Mouse (Mus musculus): ENCODE results near the gene Sesn1. TPM values are rescaled to one million over a fixed set of nuclear protein-coding genes. Genes with fewer than 3 reads are reported as not detected.

Sesn1 gene
- polyA plus RNA-seq, 1 experiment from 2014 or later, result 55.3 TPM

GRCm38 (mm10) chr10:41826526-41827116, 16.9 kb downstream of the Sesn1 start:
- H3K27me3 ChIP-seq (replicated peaks; ENCODE audit: control insufficient read depth, insufficient read depth, low read length), result no peaks in the 10 kb centered on the region
- 90% methylated on average over 6 of the region's 6 CpGs for WGBS
- DNase-seq (ENCODE audit: low spot score), result no peak

GRCm38 (mm10) chr10:41827784-41828183, 18.0 kb downstream of the Sesn1 start:
- Histone ChIP-seq H3K4me1 (ENCODE audit: control insufficient read depth, insufficient read depth, low read length) (no peaks in the 10 kb centered on the region), H3K36me3 (ENCODE audit: control insufficient read depth, insufficient read depth, low read length) (no peaks in the 10 kb centered on the region), H3K27ac (ENCODE audit: low read depth, low read length) (no peak overlapping the region), H3K9ac (ENCODE audit: low read length) (no peak overlapping the region), H3K4me2 (ENCODE audit: low read length) (no peak overlapping the region), H3K9me3 (replicated peaks; ENCODE audit: control insufficient read depth, low read length) (no peaks in the 10 kb centered on the region), H3K27me3 (replicated peaks; ENCODE audit: control insufficient read depth, insufficient read depth, low read length) (no peaks in the 10 kb centered on the region), H3K4me3 (ENCODE audit: low read depth, low read length) (no peak overlapping the region)
- WGBS, result 87% methylated on average over 4 of the region's 4 CpGs
- no peak for DNase-seq (ENCODE audit: low spot score)
- no peak for ATAC-seq

More at GRCm38 (mm10) chr10:41826526-41827116, 16.9 kb downstream of the Sesn1 start:
- no peak overlapping the region for H3K9ac ChIP-seq (ENCODE audit: low read length)
- H3K4me3 ChIP-seq (ENCODE audit: low read depth, low read length), result no peak overlapping the region
- H3K27ac ChIP-seq (ENCODE audit: low read depth, low read length), result no peak overlapping the region
- no peak overlapping the region for H3K4me2 ChIP-seq (ENCODE audit: low read length)
- H3K4me1 ChIP-seq (ENCODE audit: control insufficient read depth, insufficient read depth, low read length), result no peaks in the 10 kb centered on the region
- no peaks in the 10 kb centered on the region for H3K36me3 ChIP-seq (ENCODE audit: control insufficient read depth, insufficient read depth, low read length)
- no peak for ATAC-seq
- no peaks in the 10 kb centered on the region for H3K9me3 ChIP-seq (replicated peaks; ENCODE audit: control insufficient read depth, low read length)

- no peak for DNase-seq (ENCODE audit: low spot score)
- Histone ChIP-seq H3K4me3 (ENCODE audit: low read depth, low read length) (no peak overlapping the region), H3K36me3 (ENCODE audit: control insufficient read depth, insufficient read depth, low read length) (no peaks in the 10 kb centered on the region), H3K4me2 (ENCODE audit: low read length) (no peak overlapping the region), H3K4me1 (ENCODE audit: control insufficient read depth, insufficient read depth, low read length) (no peaks in the 10 kb centered on the region), H3K9me3 (replicated peaks; ENCODE audit: control insufficient read depth, low read length) (no peaks in the 10 kb centered on the region), H3K27ac (ENCODE audit: low read depth, low read length) (no peak overlapping the region), H3K9ac (ENCODE audit: low read length) (no peak overlapping the region), H3K27me3 (replicated peaks; ENCODE audit: control insufficient read depth, insufficient read depth, low read length) (no peaks in the 10 kb centered on the region)
- ATAC-seq, result no peak
- 80% methylated on average over 5 of the region's 5 CpGs for WGBS
Observed at GRCm38 (mm10) chr10:41829191-41829590, 19.5 kb downstream of the Sesn1 start.

GRCm38 (mm10) chr10:41829980-41830379, 20.2 kb downstream of the Sesn1 start:
- 93% methylated on average over 2 of the region's 2 CpGs for WGBS
- Histone ChIP-seq H3K9ac (ENCODE audit: low read length) (no peak overlapping the region), H3K27ac (ENCODE audit: low read depth, low read length) (no peak overlapping the region), H3K4me3 (ENCODE audit: low read depth, low read length) (no peak overlapping the region), H3K9me3 (replicated peaks; ENCODE audit: control insufficient read depth, low read length) (no peaks in the 10 kb centered on the region), H3K4me2 (ENCODE audit: low read length) (no peak overlapping the region), H3K4me1 (ENCODE audit: control insufficient read depth, insufficient read depth, low read length) (no peaks in the 10 kb centered on the region), H3K27me3 (replicated peaks; ENCODE audit: control insufficient read depth, insufficient read depth, low read length) (no peaks in the 10 kb centered on the region), H3K36me3 (ENCODE audit: control insufficient read depth, insufficient read depth, low read length) (no peaks in the 10 kb centered on the region)
- ATAC-seq, result no peak
- no peak for DNase-seq (ENCODE audit: low spot score)

- no peaks in the 10 kb centered on the region for H3K27me3 ChIP-seq (replicated peaks; ENCODE audit: control insufficient read depth, insufficient read depth, low read length)
- no peaks in the 10 kb centered on the region for H3K4me1 ChIP-seq (ENCODE audit: control insufficient read depth, insufficient read depth, low read length)
- H3K9ac ChIP-seq (ENCODE audit: low read length), result no peak overlapping the region
- no peaks in the 10 kb centered on the region for H3K9me3 ChIP-seq (replicated peaks; ENCODE audit: control insufficient read depth, low read length)
- no peak overlapping the region for H3K4me3 ChIP-seq (ENCODE audit: low read depth, low read length)
- no peak overlapping the region for H3K27ac ChIP-seq (ENCODE audit: low read depth, low read length)
- no peak overlapping the region for H3K4me2 ChIP-seq (ENCODE audit: low read length)
- 72% methylated on average over 4 of the region's 4 CpGs for WGBS
- DNase-seq (ENCODE audit: low spot score) (no peak), ATAC-seq (0 out of 2 replicates have a peak, but pooled peaks have one; percentile 7)
- no peaks in the 10 kb centered on the region for H3K36me3 ChIP-seq (ENCODE audit: control insufficient read depth, insufficient read depth, low read length)
Observed at GRCm38 (mm10) chr10:41830445-41830844, 20.7 kb downstream of the Sesn1 start.

GRCm38 (mm10) chr10:41830851-41831522, 21.3 kb downstream of the Sesn1 start:
- peak; percentile 70 for ATAC-seq
- no peak overlapping the region for H3K9ac ChIP-seq (ENCODE audit: low read length)
- H3K9me3 ChIP-seq (replicated peaks; ENCODE audit: control insufficient read depth, low read length), result no peaks in the 10 kb centered on the region
- H3K4me3 ChIP-seq (ENCODE audit: low read depth, low read length), result no peak overlapping the region
- no peaks in the 10 kb centered on the region for H3K36me3 ChIP-seq (ENCODE audit: control insufficient read depth, insufficient read depth, low read length)
- H3K27ac ChIP-seq (ENCODE audit: low read depth, low read length), result no peak overlapping the region
- H3K4me1 ChIP-seq (ENCODE audit: control insufficient read depth, insufficient read depth, low read length), result no peaks in the 10 kb centered on the region
- no peak overlapping the region for H3K4me2 ChIP-seq (ENCODE audit: low read length)
- H3K27me3 ChIP-seq (replicated peaks; ENCODE audit: control insufficient read depth, insufficient read depth, low read length), result no peaks in the 10 kb centered on the region
- WGBS, result 50% methylated on average over 9 of the region's 9 CpGs
- DNase-seq (ENCODE audit: low spot score), result peak; percentile 90

- no peak for DNase-seq (ENCODE audit: low spot score)
- Histone ChIP-seq H3K36me3 (ENCODE audit: control insufficient read depth, insufficient read depth, low read length) (no peaks in the 10 kb centered on the region), H3K27me3 (replicated peaks; ENCODE audit: control insufficient read depth, insufficient read depth, low read length) (no peaks in the 10 kb centered on the region), H3K4me2 (ENCODE audit: low read length) (no peak overlapping the region), H3K9me3 (replicated peaks; ENCODE audit: control insufficient read depth, low read length) (no peaks in the 10 kb centered on the region), H3K27ac (ENCODE audit: low read depth, low read length) (no peak overlapping the region), H3K4me1 (ENCODE audit: control insufficient read depth, insufficient read depth, low read length) (no peaks in the 10 kb centered on the region), H3K9ac (ENCODE audit: low read length) (no peak overlapping the region), H3K4me3 (ENCODE audit: low read depth, low read length) (no peak overlapping the region)
- ATAC-seq, result no peak
- 85% methylated on average over 6 of the region's 6 CpGs for WGBS
Observed at GRCm38 (mm10) chr10:41832191-41832590, 22.5 kb downstream of the Sesn1 start.

- H3K4me1 ChIP-seq (ENCODE audit: control insufficient read depth, insufficient read depth, low read length), result no peaks in the 10 kb centered on the region
- no peak for DNase-seq (ENCODE audit: low spot score)
- no peak overlapping the region for H3K4me3 ChIP-seq (ENCODE audit: low read depth, low read length)
- no peak overlapping the region for H3K9ac ChIP-seq (ENCODE audit: low read length)
- H3K27me3 ChIP-seq (replicated peaks; ENCODE audit: control insufficient read depth, insufficient read depth, low read length), result no peaks in the 10 kb centered on the region
- no peak overlapping the region for H3K4me2 ChIP-seq (ENCODE audit: low read length)
- H3K9me3 ChIP-seq (replicated peaks; ENCODE audit: control insufficient read depth, low read length), result no peaks in the 10 kb centered on the region
- WGBS, result 91% methylated on average over 2 of the region's 2 CpGs
- H3K36me3 ChIP-seq (ENCODE audit: control insufficient read depth, insufficient read depth, low read length), result no peaks in the 10 kb centered on the region
- ATAC-seq, result no peak
- H3K27ac ChIP-seq (ENCODE audit: low read depth, low read length), result no peak overlapping the region
Observed at GRCm38 (mm10) chr10:41834131-41834530, 24.4 kb downstream of the Sesn1 start.

- Histone ChIP-seq H3K27ac (ENCODE audit: low read depth, low read length) (no peak overlapping the region), H3K4me3 (ENCODE audit: low read depth, low read length) (no peak overlapping the region), H3K27me3 (replicated peaks; ENCODE audit: control insufficient read depth, insufficient read depth, low read length) (no peaks in the 10 kb centered on the region), H3K4me2 (ENCODE audit: low read length) (no peak overlapping the region), H3K4me1 (ENCODE audit: control insufficient read depth, insufficient read depth, low read length) (no peaks in the 10 kb centered on the region), H3K36me3 (ENCODE audit: control insufficient read depth, insufficient read depth, low read length) (no peaks in the 10 kb centered on the region), H3K9me3 (replicated peaks; ENCODE audit: control insufficient read depth, low read length) (no peaks in the 10 kb centered on the region), H3K9ac (ENCODE audit: low read length) (no peak overlapping the region)
- no peak for DNase-seq (ENCODE audit: low spot score)
- no peak for ATAC-seq
- 81% methylated on average over 4 of the region's 4 CpGs for WGBS
Observed at GRCm38 (mm10) chr10:41838911-41839310, 29.2 kb downstream of the Sesn1 start.

Measured in forebrain, embryonic 14.5 days (tissue).